Mouse (Mus musculus) layer of hippocampus, postnatal 14 days (tissue): Measurements from ENCODE around the gene Vps52. TPM values are rescaled to one million over a fixed set of nuclear protein-coding genes. Genes with fewer than 3 reads are reported as not detected.
"Not testable (repeated sequence)": the region's sequence is repeated elsewhere in the genome, so short reads cannot be mapped to it uniquely, and the experiment has no call there.

Source experiments
- DNase-seq, 2 experiments: peaks; one replicate each; pipeline ENCODE4 v3.0.0; 2021 to 2022; ENCODE audit warnings: low spot score in 2 of 2, mixed read lengths in 1 of 2
- total RNA-seq, 2 experiments: library from RNA; stranded (reverse); gene quantifications; 2 replicates each; pipeline ENCODE4 v1.2.3; 2021

The Vps52 gene
- total RNA-seq, 2 experiments from 2014 or later = 78.5 to 84.4 TPM

- no peak for DNase-seq
Observed at GRCm38 (mm10) chr17:33962876-33963275, 7.3 kb downstream of the Vps52 start.

- DNase-seq = no peak
Observed at GRCm38 (mm10) chr17:33965082-33965845, 9.7 kb downstream of the Vps52 start.

GRCm38 (mm10) chr17:33965846-33966550, 10.4 kb downstream of the Vps52 start:
- DNase-seq = no peak

- DNase-seq = peak; percentile 73 to 83
Observed at GRCm38 (mm10) chr17:33968489-33968888, 12.9 kb downstream of the Vps52 start.

DNA sequence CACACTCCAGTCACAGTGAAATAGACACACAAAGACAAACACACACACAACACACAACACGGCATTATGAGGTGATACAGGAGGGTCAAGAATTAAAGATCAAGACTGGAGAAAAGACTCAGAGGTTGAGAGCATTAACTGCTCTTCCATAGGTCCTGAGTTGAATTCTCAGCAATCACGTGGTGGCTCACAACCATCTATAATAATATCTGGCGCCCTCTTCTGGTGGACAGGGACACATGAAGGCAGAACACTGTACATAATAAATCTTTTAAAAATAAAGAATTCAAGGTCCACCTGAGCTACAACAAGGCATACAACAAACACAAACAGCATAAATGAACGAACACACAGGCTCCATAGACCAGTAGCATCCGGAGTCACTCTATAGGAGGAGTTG, 13.3 kb downstream of the Vps52 start:
- DNase-seq = no peak

- DNase-seq = no peak
Observed at GRCm38 (mm10) chr17:33969394-33969793, 13.8 kb downstream of the Vps52 start.

- no peak for DNase-seq
Observed at GRCm38 (mm10) chr17:33972691-33973090, 17.1 kb downstream of the Vps52 start.

- no peak for DNase-seq
Observed at GRCm38 (mm10) chr17:33973572-33973971, 18.0 kb downstream of the Vps52 start.

DNA sequence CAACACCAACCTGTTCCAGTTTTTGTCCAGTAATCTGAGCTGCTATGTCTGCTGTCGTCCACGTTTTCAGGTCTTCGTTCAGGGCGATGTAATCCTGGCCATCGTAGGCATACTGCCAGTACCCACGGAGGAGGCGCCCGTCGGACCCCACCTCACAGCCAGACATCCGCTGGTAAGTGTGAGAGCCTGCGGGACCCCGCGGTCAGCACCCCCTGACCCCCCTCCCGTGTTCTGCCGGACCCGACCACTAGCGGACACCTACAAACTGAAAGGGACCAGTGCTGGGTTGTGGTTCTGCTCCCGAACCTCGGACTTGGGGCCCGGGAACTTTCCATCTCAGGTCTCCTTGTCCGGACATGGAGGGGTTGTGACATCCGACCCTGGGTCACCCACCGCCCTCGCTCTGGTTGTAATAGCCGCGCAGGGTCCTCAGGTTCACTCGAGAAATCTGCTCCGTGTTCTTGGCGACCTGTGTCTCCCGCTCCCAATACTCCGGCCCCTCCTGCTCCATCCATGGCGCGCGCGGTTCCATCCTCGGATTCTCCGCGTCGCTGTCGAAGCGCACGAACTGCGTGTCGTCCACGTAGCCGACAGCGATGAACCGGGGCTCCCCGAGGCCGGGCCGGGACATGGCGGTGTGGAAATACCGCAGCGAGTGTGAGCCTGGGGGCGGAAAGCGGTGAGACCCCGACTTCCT, 22.4 kb downstream of the Vps52 start:
- DNase-seq = no peak

- DNase-seq = no peak
Observed at GRCm38 (mm10) chr17:33978631-33979031, 23.0 kb downstream of the Vps52 start.

GRCm38 (mm10) chr17:33979512-33980050, 24.0 kb downstream of the Vps52 start:
- no peak for DNase-seq

GRCm38 (mm10) chr17:33980181-33981035, 24.8 kb downstream of the Vps52 start:
- no peak for DNase-seq

- peak; percentile 81 to 90 for DNase-seq
Observed at GRCm38 (mm10) chr17:33981192-33981909, 25.7 kb downstream of the Vps52 start.

DNA sequence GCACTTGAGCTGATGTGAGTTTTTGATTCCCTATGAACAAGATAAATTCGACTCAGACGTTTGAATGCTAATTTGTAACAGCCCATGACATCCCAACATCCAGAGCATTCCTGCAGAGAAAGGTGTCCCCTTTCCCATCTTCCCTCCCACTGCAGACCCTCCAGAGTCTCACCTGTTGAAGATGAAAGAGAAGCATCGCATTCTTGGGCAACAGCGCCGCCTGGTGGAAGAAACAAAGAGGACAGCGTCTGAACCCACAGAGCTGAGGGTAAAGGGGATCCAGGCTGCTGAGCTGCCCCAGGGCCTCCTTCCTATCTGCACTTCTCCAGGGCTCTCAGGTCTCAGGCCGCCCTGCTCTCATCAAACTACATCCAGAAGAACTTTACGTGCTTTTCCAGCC, 26.5 kb downstream of the Vps52 start:
- DNase-seq = peak in 1 of 2 experiments; percentile 51

DNA sequence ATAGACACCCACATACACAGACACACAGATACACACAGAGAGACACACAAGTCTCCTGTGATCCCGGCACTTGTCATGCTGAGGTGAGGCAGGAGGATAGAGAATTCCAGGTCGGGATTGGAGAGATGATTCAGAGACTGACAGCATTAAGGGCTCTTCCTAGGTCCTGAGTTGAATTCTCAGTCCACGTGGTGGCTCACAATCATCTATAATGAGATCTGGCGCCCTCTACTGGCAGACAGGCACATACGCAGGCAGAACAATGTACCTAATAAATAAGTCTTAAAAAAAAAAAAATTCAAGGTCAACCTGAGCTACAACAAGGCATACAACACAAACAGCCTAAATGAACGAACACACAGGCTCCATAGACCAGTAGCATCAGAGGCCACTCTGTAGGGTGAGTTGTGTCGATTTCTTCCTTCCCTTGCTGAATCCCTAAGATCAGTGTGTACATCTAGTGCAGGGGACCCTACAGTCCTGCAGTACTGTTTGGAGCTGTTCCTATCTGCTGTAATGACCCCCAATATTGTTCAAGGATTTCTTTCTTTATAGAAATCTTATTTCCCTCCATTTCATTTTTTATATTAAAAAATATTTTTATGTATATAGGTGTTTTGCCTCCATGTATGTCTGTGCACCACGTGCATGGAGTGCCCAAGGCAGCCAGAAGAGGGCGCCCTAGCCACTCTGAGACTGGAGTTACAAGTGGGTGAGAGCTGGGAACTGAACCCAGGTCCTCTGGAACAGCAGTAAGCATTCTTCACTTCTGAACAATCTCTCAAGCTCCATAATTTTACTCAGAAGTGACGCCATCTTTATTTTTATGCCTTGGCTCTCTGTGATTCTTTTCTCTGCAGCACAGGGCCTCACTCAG, 36.4 kb downstream of the Vps52 start:
- DNase-seq = peak; percentile 20 to 59

DNA sequence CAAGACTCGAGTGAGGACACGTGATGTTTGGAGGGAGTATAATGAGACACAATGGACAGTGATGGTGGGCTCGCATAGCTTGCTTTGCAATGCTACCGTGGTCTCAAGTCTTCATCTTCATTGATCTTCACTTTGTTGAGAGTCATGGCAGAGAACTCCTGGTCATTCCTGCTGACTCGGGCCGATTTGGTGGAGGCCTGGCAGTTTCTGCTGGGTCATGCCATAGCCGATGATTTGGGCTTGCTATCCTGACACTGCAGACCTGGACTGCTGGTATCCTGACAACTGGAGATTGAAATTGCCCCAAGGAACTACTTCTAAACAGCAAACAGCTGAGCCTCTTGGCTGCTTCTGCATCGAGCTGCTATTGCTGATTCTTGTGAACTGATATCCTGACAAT, 39.3 kb downstream of the Vps52 start:
- no peak for DNase-seq

- no peak for DNase-seq
Observed at GRCm38 (mm10) chr17:33995651-33996050, 40.0 kb downstream of the Vps52 start.

DNA sequence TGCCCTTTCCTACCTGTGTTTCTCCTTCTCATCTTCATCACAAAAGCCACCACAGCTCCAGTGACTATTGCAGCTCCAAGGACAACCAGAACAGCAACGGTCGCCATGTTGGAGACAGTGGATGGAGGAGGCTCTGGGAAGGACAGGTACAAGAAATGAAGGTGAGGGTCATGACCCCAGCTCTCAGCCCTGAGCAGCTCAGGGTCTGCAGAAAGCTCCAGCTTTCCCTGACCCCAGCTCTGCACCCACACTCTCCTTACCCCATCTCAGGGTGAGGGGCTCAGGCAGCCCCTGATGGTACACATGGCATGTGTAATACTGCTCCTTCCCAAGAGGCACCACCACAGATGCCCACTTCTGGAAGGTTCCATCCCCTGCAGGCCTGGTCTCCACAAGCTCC, 41.4 kb downstream of the Vps52 start:
- DNase-seq = not testable (repeated sequence)

DNA sequence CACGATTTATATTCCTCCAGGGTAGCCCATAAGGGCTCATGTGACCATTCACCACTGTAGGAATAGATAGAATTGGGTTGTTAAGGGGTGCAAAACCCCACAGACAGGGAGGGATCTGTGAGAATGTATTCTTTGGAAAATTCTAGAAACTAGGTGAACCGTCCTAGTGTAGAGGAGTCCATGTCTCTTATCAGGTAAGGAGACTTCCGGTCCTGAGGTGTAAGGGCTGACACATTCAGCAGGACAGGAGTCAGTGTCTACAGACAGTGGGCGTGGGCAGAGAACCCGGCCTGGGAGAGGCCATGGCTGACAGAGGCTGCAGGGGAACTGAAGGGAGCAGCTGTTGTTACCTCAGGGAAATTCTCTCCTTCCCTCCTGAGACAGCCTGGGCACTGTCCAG, 43.1 kb downstream of the Vps52 start:
- not testable (repeated sequence) for DNase-seq
